Mouse (Mus musculus) urinary bladder, postnatal 4 days (tissue): Measurements from ENCODE around the gene Man2a2.
"Not testable (repeated sequence)": the region's sequence is repeated elsewhere in the genome, so short reads cannot be mapped to it uniquely, and the experiment has no call there.

ENCODE experiments used
- DNase-seq, 2 experiments: peaks; one replicate each; pipeline ENCODE4 v3.0.0; 2021 to 2022; ENCODE audit warnings: low spot score in 2 of 2

The Man2a2 gene

DNA sequence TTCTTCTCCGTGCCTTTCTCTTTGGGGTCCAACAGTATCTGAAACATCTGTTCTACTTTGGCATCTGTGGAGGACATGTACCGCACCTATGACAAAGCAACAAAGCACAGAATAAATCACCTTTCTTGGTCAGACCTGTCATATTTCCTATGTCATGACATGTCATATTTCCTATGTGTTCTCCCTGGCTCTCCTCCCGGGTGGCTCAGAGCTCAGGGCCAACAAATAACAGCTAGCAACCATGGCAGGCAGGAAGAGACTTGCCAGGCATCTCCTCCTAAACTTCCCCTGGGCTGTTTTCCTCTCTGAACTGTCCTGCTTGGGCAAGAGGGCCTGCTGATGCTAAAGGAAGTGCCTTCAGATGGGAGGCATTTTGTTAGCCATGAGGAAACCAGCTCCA, 34.2 kb downstream of the Man2a2 start:
- DNase-seq = no peak

DNA sequence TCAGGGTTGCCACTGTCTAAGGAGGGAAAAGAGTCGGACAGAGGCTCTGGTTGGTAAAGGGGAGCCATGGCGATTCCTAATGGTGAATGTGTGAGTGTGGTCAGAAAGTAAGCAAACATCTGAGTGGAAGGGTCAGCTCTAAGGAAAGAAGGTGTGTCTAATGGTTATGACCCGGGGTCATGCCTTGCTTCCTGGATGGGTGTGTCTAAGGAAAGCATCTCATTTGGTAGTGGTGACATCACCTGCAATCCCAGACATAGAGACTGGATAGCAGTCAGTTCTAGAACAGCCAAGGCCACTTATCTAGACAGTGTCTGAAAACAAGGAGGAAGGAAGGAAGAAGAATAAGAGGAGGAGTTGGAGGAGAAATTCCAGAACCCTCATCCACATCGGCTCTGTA, 36.3 kb downstream of the Man2a2 start:
- DNase-seq = no peak

GRCm38 (mm10) chr7:80331433-80331832, 39.7 kb downstream of the Man2a2 start:
- no peak for DNase-seq

GRCm38 (mm10) chr7:80330278-80330677, 40.9 kb downstream of the Man2a2 start:
- no peak for DNase-seq

DNA sequence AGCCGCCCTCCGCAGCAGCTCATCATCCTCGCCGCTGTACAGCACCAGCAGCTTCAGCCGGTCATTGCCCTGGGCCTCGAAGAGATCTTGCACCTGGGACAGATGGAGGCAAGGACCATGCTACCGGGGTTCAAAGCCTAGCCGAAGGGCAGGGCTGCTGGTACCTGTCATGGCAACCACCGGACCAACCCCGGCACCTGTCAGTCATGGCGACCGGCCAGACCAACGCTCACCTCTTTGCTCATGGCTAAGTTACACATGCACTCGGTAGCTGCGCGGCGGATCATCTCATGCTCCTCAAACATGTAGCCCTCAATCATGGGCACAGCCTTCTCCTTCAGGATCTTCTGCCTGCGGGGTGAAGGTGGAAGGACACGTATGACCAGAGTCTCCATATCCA, 45.1 kb downstream of the Man2a2 start:
- no peak for DNase-seq

DNA sequence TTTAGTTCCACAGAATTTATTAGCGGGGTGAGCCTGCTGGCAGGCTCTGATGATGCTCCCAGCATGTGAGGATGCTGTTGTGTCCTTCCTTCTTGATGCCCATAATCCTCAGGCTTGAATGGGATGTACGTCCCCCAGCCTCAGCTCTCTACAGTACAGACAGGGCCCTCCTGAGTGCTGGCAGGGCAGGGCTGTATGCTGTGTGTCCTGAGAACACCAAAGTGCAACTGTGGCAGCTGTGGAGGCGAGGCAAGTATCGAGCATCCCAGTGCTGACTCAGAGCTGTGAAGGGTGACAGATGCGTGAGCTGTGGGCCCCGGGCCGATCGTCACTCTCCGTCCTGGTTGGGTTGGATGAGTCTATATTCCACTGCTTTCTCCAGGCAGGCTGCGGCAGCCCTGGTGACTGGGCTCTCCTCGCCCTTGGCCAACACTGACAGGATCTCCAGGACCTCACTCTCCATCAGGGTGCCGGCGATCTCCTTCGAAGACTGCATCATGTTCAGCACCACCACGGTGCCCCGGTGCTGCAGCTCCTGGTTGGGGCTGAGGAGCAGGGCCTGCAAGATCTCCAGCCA, 45.8 kb downstream of the Man2a2 start:
- no peak for DNase-seq

- DNase-seq = not testable (repeated sequence)
Measured at GRCm38 (mm10) chr7:80324816-80325119, 46.4 kb downstream of the Man2a2 start.

GRCm38 (mm10) chr7:80324043-80324815, 46.9 kb downstream of the Man2a2 start, which contains the start of gene Rccd1:
Rccd1 (minus strand) TSS chr7:80324454.
- DNase-seq = peak; percentile 89 to 96

GRCm38 (mm10) chr7:80323336-80323735, 47.8 kb downstream of the Man2a2 start:
- no peak for DNase-seq

- DNase-seq = no peak
Measured at GRCm38 (mm10) chr7:80319846-80320496, 51.2 kb downstream of the Man2a2 start.

- DNase-seq = no peak
Measured at GRCm38 (mm10) chr7:80318670-80319069, 52.5 kb downstream of the Man2a2 start.

DNA sequence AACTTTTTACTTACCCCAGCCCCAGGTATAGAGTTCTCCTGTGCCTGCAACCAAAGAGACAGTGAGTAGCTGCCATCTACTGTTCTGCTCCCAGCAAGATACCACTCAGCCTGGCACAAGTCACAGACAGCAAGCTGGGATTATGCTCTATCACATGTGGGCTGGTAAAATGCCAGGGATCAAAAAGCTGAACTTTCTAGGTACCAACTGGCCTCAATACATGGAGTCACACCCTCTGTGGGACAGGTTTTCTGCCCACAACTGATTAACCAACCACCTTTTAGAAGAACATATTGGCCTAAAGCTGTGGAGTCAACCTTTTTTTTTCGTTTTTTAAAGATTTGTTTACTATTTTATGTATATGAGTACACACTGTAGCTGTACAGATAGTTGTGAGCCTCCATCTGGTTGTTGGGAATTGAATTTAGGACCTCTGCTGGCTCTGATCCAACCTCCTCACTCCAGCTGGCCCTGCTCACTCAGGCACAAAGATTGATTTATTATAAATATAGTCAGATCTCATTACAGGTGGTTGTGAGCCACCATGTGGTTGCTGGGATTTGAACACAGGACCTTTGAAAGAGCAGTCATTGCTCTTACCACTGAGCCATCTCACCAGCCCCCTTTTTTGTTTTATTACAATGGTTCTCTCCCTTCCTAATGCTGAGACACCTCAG, 53.6 kb downstream of the Man2a2 start:
- DNase-seq = no peak

GRCm38 (mm10) chr7:80315733-80316132, 55.4 kb downstream of the Man2a2 start:
- no peak for DNase-seq

GRCm38 (mm10) chr7:80310771-80311170, 60.4 kb downstream of the Man2a2 start:
- DNase-seq = no peak

- no peak for DNase-seq
Measured at GRCm38 (mm10) chr7:80307766-80308165, 63.4 kb downstream of the Man2a2 start.

DNA sequence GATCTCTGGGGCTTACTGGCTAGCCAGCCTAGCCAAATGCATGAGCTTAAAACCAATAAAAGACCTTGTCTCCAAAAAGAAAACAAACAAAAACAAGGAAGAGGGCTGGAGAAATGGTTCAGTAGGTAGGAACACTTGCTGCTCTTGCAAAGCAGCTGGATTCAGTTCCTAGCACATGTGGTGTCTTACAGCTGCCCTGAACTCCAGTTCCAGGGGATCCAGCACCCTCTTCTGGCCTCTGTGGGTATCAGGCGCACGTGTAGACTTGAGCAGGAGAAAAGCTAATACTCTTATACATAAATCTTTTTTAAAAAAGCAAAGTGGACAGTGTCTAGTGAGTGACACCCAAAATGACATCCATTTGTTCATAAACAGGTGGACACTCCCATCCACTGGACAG, 69.7 kb downstream of the Man2a2 start:
- no peak for DNase-seq

GRCm38 (mm10) chr7:80299568-80299967, 71.6 kb downstream of the Man2a2 start:
- DNase-seq = no peak
